Mouse (Mus musculus) adrenal gland, adult (tissue): ENCODE measurements around the gene Actr2.
"Not testable (repeated sequence)": the region's sequence is repeated elsewhere in the genome, so short reads cannot be mapped to it uniquely, and the experiment has no call there.

Experiments
- DNase-seq, 2 experiments: peaks; one replicate each; pipeline ENCODE4 v3.0.0; 2022 to 2023; ENCODE audit warnings: low spot score in 1 of 2; ENCODE audit not compliant: inconsistent age in 2 of 2

Gene Actr2

DNA sequence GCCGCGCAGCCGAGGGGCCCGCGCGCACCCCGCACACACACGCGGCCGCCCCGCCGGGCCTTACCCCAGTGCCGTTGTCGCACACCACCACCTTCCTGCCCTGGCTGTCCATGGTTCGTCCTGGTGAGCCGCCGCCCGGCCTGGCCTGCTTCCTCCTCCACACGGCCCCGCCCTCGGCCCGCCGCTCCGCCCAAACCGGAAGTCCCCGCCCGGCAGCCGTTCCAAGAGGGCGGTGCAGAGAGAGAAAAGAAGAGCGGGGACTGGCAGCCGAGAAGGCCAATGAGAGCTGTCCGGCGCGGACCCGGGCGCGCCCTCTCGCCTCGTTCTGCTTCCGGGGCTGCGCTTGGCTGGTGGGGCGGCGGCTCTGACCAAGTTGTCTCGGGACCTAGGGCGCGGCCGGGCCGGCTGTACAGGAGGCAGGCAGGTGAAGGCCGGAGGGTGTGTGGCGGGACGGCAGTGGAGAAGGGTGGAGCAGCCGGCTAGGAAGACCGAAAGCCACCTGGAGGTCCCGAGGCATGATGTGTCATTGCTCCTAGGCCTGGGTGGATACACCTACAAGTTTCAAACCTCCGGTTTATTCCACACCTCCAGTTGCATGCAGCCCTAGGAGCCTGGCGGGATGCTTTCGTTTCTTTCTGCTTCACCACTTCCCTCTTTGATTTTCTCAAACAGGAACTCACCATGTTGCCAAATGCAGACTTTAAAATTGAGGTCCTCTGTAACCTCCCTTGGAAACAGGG lies at the start of gene Actr2:
Actr2 (minus strand) TSS at position 173 of the 740 bp plus-strand sequence.
- peak; percentile 98 to 99 for DNase-seq

GRCm38 (mm10) chr11:20158879-20159278 lies 46.2 kb upstream of the Actr2 start:
- DNase-seq, result no peak

DNA sequence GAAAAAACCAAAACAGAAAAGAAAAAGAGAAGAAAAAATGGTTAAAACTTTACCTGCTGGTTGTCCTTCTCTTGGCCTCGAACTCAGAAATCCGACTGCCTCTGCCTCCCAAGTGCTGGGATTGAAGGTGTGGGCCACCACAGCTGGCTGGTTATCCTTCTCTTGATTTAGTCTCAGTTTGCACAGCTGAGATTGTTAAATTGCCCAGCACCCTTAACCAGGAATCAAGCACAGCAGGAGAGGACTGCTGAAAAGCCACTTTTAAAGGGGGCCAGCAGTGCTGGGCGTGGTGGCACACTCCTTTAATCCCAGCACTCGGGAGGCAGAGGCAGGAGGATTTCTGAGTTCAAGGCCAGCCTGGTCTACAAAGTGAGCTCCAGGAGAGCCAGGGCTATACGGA lies 40.8 kb upstream of the Actr2 start:
- not testable (repeated sequence) for DNase-seq

DNA sequence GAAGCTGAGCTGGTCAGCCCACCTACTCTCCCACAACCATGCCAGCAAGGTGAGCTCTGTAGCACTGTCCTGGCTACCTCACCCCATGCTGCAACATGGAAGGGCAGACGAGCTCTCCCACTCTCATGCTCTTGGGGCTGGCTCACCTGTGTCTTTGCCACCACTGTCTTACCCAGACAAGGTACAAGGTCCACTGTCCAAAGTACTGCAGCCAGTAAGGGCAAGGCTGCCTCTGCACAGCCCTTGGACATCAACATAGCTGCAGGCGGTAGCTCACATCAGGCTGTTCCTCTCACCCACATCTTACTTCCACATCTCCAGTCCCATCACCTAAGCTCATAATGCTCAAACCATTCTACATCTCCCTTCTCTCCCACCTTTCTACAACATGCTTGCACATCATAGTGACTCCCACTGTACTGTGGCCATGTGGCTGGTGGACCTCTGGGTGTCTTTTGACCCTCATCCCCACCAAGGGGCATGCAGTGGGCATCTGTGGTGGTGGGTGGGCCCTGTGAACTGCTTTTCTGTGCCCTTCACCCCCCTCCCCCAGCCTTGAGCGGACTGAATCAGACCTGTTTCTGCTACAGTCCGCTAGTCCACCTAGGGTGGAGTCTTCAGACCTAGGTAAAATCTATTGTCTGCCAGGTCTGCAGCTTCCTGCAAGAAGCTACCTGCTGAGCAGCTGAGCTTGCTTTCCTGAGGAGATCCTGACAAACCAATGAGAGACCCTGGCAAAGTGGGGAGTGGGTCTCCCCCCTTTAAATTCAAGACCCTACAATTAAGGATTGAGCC lies 39.6 kb upstream of the Actr2 start:
- no peak for DNase-seq

DNA sequence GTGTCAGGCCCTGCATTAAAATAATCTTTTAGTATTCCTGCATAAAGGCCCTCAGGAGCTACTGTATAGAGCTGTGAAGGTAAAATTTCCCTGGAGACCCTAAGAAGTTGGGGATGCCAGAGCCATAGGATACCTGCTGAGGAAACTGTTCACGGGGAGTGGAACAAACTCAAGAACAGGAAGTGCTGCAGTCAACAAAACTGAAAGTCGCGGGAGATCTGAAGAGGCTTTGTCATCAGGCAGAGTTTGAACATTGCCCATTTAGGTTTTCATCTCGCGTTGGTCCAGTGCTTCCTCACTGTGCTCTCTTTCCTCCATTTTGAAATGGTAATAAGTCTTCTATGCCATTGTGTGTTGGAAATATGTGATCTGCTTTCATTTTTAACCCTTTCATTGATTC lies 38.6 kb upstream of the Actr2 start:
- no peak for DNase-seq

DNA sequence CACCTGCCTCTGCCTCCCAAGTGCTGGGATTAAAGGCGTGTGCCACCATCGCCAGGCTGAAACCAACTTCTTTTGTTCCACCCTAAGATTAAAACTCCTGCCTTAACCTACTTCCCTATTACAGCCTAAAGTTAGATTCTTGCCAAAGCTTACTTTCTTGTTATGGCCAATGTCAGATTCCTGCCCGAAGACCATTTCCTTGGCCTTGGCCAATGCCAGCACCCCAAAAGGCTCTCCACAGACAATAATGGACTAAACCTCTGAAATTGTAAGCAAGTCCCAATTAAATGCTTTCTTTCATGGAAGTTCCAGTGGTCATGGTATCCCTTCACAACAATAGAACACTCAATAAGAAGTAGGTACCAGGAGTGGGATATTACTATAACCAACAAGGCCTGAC lies 37.2 kb upstream of the Actr2 start:
- no peak for DNase-seq

- DNase-seq, result no peak
Observed at GRCm38 (mm10) chr11:20145383-20145782, 32.7 kb upstream of the Actr2 start.

- no peak for DNase-seq
Observed at GRCm38 (mm10) chr11:20144536-20145263, 32.0 kb upstream of the Actr2 start.

GRCm38 (mm10) chr11:20143687-20144086 lies 31.0 kb upstream of the Actr2 start:
- peak in 1 of 2 experiments; percentile 49 for DNase-seq

DNA sequence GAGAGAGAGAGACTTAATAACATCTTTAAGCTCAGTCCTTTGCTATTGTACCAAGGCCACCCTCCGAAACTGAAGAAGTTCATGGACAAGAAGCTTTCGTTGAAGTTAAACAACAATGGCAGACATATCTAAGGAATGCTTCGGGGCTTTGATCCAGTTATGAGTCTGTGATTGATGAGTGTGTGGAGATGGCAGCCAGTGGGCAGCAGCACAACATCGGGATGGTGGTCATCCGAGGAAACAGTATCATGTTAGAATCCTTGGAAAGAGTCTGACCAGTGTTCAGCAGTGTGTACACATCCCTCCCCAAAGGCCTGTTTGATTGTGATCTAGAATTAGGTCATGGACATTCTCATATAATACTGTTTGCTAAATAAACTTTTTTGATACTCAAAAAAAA lies 29.8 kb upstream of the Actr2 start:
- DNase-seq, result no peak

GRCm38 (mm10) chr11:20140286-20140685 lies 27.6 kb upstream of the Actr2 start:
- DNase-seq, result no peak

DNA sequence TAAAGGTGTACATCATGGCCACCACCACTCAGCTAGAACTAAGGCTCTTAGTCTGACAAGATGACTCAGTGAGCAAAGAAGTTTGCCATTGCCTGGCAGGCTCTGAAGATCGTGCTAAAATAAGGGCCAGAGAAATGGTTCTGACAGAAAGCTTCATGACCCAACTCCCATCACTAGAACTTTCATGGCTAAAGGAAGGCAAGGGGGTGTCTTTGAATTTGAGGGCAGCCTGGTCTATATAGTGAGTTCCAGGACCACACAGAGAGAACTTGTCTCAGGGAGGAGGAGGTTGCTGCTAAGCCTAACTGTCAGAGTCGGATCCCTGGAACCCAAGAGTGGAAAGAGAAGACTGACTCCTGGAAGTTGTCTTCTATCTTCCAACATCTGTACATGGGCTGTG lies 27.0 kb upstream of the Actr2 start:
- no peak for DNase-seq

GRCm38 (mm10) chr11:20138498-20139208 lies 25.9 kb upstream of the Actr2 start:
- no peak for DNase-seq

- DNase-seq, result no peak
Observed at GRCm38 (mm10) chr11:20137872-20138271, 25.2 kb upstream of the Actr2 start.

DNA sequence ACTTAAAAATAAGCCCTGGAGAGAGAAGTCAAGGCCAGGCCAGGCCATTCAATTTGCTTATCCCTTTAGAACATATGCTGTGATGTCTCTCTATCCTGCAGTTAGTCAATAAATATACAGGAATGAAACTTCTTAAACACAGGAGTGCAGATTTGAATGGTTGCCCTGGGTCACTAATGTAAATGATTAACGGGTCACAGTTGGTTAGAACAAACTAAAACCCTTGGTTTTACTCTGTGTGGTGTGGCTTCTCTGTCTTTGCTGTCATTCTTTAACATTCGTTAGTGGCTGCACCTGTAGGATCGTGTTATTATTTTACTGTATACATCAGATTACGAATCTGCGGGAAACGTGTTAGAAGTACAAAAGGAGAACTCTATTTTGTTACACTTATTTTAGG lies 23.6 kb upstream of the Actr2 start:
- no peak for DNase-seq

DNA sequence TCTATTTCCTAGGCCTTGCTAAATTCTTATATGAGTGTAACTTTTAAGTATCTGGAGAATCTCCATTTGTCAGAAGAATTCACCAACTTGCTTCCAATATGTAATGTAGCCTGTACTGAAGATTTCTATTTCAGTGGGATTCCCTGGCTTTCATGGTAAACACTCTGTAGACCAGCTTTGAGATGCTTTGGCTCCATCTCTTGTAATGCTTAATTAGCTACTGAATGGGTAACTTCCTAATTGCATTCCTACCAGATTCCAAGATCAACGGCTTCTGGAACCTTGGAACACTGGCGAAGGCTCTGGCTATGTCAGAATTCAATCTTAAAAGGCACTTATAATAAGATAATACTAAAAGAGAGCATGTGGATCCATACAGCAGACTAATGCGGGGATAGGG lies 22.2 kb upstream of the Actr2 start:
- not testable (repeated sequence) for DNase-seq

DNA sequence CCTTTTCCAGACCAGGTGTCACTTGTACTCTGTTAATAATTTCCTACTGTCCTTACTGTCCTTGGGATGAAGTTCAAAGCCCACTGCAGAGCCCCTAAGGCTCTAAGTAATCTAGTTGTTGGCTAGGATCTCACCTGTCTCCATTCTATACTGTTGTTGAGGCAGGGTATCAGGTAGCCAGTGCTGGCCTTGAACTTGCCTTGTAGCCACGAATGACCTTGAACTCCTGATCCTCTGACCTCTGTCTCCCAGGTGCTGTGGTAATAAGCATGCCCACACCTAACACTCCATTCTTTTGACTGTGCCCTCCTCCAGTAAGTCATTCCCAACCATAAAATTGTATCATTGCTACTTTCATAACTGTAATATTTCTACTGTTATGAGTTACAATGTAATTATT lies 21.0 kb upstream of the Actr2 start:
- DNase-seq, result peak in 1 of 2 experiments; percentile 28

GRCm38 (mm10) chr11:20132955-20133562 lies 20.3 kb upstream of the Actr2 start:
- peak; percentile 85 to 96 for DNase-seq

GRCm38 (mm10) chr11:20126673-20127516 lies 14.2 kb upstream of the Actr2 start:
- no peak for DNase-seq

DNA sequence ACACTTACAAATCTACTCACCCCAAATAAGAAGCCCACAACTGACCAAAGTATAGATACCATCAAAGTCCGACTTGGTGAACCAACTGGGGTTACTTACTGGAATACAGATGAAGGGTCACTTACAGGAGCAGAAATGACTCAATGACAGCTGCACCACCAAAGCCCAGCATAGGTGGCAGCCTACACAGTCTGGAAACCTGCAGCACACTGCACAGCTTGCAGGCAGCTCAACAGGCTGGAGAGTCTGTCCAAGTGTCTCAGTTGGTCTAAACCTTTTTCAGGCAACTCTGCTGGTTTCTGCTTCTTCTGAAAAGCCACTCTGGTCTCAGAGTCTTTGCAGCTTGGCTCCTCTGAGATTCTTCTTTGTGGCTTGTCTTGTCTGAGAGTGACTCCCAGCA lies 12.7 kb upstream of the Actr2 start:
- no peak for DNase-seq
